21 mouse cellular contexts compared by ENCODE assay signal in the genomic region with DNA sequence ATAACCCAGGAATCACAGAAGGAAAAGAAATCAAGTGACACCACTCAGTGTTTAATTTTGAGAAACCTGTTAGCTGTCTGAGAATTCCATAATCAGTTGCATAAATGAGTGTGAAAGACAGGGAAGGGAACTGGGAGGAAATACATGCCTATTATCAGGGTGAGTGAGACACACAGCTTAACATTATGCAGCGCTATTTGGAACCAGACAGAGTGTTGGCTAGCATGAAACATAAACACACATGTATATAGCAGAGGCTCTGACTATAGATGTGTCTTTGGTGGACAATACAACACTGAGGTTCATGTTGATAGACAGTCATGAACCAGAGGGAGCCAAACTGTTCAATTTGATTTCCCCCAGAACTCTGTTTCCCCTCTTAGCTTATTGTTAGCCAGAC.
"Had no signal": no experiment of that assay in that cellular context is flagged by ENCODE, and none has a peak within 500 bp of the region (broad histone marks: within the 10 kb centered on the region; RNA-seq: fewer than 3 reads in every experiment).

No protein-coding gene starts in this region.

- H3K9ac ChIP-seq: liver, embryonic 13.5 days; midbrain, embryonic 13.5 days; neural tube, embryonic 13.5 days; stomach, embryonic 15.5 days had no signal

- H3K4me3 ChIP-seq: layer of hippocampus, adult 2 months; left cerebral cortex, adult 2 months; liver, embryonic 13.5 days; megakaryocyte, embryonic 14.5 days; midbrain, embryonic 10.5 days; midbrain, embryonic 13.5 days; myocyte; neural tube, embryonic 13.5 days; stomach, embryonic 15.5 days had no signal

- H3K4me1 ChIP-seq: liver, embryonic 13.5 days; megakaryocyte, embryonic 14.5 days; midbrain, embryonic 10.5 days; midbrain, embryonic 13.5 days; neural tube, embryonic 13.5 days; stomach, embryonic 15.5 days had no signal

- H3K27me3 ChIP-seq: liver, embryonic 13.5 days; megakaryocyte, embryonic 14.5 days; midbrain, embryonic 13.5 days; neural tube, embryonic 13.5 days; stomach, embryonic 15.5 days had no signal

- H3K9me3 ChIP-seq: liver, embryonic 13.5 days; megakaryocyte, embryonic 14.5 days; midbrain, embryonic 10.5 days; midbrain, embryonic 13.5 days; neural tube, embryonic 13.5 days; stomach, embryonic 15.5 days had no signal

- H3K36me3 ChIP-seq: liver, embryonic 13.5 days; midbrain, embryonic 10.5 days; midbrain, embryonic 13.5 days; neural tube, embryonic 13.5 days; stomach, embryonic 15.5 days had no signal

- H3K4me2 ChIP-seq: liver, embryonic 13.5 days; midbrain, embryonic 13.5 days; neural tube, embryonic 13.5 days; stomach, embryonic 15.5 days had no signal

- H3K27ac ChIP-seq: kidney, postnatal 0 days; layer of hippocampus, adult 2 months; left cerebral cortex, adult 2 months; liver, embryonic 13.5 days; midbrain, embryonic 10.5 days; midbrain, embryonic 13.5 days; neural tube, embryonic 13.5 days; stomach, embryonic 15.5 days had no signal

- DNase-seq: kidney, adult 9 months; kidney, postnatal 25 days; layer of hippocampus, postnatal 36 days; liver, embryonic 13.5 days; lung, adult 2 months; lung, postnatal 10 days; lung, postnatal 36 days; retina, postnatal 1 day; right cerebral cortex, postnatal 25 days; spleen, adult 18-20 months; thymus, postnatal 25 days had no signal

- ATAC-seq: midbrain, embryonic 13.5 days; midbrain, embryonic 16.5 days had no signal
